Mouse (Mus musculus): ENCODE data around the gene Cenpu.

Gene Cenpu

GRCm38 (mm10) chr8:46599314-46599904 lies 47.6 kb downstream of the Cenpu start:
- no peak for DNase-seq (ENCODE audit: extremely low spot score)

DNA sequence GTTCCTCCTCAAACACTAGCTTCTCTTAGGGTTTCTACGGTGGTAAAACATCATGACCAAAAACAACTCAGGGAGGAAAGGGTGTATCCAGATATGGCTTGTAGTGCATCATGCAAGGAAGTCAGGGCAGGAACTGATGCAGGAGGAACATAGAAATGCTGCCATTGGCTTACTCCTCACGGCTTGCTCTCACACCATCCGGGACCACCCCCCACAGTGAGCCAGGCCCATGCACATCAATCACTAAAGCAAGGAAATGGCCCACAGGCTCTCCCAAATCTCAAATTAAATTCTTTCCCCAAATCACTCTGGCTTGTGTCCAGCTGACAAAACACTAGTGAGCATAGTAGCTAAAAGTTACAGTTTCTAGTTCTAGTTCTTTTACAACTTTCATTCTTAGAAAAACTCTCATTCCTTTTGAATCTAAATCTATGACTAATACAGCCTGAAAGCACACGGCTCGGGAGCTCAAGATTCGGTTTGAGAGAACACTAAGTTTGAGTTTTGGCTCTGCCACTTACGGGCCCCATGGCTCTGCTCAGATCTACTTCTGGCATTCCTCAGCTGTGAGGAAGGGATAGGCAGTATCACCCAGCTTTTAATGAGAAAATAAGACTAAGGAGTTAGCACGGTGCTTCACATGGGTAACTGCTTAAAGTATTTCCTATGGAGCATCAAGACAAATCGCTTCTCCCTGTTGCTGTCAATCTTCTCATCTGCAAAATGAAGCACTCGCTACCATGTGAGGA lies 49.3 kb downstream of the Cenpu start:
- DNase-seq (ENCODE audit: extremely low spot score) = no peak

DNA sequence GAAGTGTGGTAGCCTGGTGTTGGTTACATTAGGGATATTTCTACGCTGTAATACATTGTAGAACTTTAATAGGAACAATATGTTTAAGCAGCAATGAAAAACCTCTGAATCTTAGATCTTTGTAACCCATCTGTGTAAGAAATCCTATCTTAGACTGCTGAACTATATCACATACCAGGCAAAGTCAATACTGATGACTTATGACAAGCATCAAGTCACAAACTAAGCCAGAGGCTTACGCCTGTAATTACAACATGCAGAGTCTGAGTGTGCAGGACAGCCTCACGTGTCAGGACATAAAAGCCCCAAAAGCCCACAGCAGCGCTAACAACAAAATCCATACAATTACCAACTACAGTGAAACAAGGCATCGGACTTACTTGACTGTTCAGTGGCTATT lies 51.8 kb downstream of the Cenpu start:
- no peak for DNase-seq (ENCODE audit: extremely low spot score)

- no peak for DNase-seq (ENCODE audit: extremely low spot score)
Observed at GRCm38 (mm10) chr8:46606930-46607329, 55.1 kb downstream of the Cenpu start.

DNA sequence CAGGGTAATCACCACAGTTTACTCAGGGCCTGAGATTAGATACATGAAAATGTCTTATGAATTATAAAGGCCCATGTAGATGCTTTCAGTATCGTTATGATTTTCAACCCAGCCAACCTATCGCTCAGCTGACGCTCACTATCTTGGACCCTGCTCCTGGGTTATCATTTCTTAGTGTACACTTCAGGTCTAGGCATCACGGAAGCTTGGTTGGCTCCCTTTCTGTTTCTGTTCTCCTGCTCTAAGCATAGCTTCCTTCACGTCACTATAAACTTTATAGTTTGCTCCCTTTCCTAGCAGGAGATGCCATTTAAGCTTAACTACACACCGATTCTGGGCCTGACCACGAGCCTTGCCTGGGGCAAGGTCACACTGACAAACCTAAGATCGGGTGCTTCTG lies 59.7 kb downstream of the Cenpu start:
- DNase-seq (ENCODE audit: extremely low spot score) = no peak

DNA sequence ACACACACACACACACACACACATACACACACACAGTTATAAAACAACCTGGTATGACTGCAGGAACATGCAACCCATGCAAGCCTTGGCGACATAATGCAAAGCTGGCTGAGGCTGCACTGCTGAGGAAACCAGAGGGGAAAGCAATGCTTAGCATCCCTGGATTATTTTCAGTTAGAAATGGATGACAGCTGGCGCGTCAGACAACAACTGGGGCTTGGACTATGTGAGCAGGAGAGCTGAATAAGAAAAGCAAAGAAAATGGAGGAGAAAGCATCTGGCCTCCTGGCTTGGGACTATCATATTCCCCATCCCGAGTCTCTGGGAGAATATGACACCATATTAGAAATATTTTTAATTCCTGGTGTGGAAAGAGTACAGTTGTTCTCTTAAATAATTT lies 61.1 kb downstream of the Cenpu start:
- no peak for DNase-seq (ENCODE audit: extremely low spot score)

- no peak for DNase-seq (ENCODE audit: extremely low spot score)
Observed at GRCm38 (mm10) chr8:46613377-46613776, 61.5 kb downstream of the Cenpu start.

DNA sequence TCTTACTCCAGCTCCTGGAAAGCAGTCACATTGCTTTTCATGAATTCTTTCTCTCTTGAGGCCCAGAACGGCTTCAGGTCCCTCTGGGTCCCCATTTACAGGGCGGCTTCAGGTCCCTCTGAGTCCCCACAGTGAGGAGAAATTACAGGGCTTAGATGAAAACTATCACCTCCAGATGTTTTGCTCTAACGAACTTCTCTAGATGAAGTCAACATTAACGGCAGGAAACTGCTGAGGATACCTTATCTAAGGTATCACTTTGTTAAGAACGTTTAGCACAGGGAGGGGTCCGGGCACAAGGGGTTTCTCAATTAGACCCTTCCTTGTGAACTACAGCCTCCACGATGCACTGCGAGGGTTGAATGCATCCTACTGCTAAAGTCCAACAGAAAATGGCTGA lies 64.1 kb downstream of the Cenpu start:
- no peak for DNase-seq (ENCODE audit: extremely low spot score)

DNA sequence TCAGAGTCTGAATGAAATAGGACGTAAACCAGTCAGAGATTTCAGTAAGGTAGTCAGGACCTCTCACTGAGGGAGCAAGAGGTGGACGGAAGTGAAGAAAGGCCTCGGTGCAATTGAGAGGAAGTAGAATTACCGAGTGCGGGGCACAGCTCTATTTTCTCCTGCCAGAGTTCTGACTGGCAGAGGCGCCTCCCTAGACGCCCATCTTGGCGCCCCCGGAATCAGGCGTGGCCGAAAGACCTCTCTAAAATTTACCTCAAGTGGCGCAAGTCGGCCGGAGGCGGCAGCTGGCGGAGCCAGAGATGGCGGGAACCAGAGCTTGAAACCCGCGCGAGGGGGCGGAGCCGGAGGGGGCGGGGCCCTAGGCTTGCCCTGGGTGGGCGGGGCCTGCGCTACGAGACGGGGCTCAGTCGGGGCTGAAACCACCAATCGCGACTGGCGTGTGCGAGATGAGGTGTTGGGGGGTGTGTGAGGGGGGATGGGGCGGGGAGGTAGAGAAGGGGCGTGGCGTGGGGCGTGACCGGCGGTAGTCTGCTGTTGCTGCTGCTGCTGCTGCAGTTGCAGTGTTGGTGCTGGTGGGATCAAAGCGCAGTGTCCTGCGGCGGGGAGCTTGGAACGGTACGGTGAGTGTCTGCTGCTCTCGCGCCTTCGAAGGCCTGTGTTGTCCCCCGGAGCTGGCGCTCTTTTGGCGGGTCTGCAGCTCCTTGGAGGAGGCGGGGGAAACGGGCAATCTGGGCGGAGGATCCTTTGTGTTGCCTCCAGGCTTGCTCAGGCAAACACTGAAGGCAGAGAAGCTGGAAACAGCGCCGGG lies 65.3 kb downstream of the Cenpu start, which contains the start of the genes Primpol and Casp3:
TSS of gene Primpol (minus strand) at position 334 of the 811 bp plus-strand sequence.
TSS of gene Casp3 (plus strand) at position 413 of the 811 bp plus-strand sequence.
- peak; percentile 99 for DNase-seq (ENCODE audit: extremely low spot score)

DNA sequence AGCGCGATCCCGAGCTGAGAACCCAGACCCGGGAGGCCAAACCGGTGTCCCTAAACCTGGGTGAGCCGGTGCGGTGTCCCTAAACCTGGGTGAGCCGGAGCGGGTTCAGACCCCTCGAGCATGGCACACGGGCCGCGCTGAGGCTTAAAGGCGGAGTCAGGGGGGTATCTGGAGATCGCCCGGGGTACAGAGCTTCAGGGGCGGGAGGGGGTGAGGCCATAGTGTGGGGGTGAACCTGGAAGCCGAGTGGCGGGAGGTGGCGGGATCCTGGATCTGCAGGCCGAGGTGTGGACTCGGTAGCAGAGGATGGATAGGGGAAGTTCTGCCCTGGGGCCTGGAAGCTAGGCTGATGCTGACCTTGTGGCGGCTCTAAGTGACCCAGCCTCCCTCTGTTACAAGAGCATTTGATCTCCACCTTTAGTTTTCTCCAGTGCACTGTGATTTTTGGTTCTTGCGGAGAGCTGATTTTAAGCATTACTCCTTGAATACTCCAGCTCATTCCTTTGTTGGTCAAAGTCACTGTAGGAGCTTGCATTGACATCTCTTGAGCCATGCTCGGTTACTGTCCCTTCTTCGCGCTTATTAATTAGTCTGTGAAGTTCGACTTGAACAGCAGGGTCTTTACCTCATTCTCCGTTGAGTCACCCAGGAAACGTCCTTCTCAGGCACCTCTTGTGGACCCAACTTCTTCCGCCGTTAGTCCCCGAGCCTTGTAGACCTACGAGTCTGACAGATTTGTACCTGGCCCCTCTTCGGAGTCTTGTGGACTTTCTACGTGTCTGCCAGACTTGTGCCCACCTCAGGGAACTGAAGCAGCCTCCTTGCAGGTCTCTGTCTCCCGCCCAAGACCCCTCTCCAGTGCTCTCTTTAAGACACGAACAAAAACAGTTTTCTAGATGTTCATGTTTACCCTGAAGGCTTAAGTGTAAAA lies 66.1 kb downstream of the Cenpu start:
- peak; percentile 29 for DNase-seq (ENCODE audit: extremely low spot score)

- no peak for DNase-seq (ENCODE audit: extremely low spot score)
Observed at GRCm38 (mm10) chr8:46618639-46619320, 67.0 kb downstream of the Cenpu start.

GRCm38 (mm10) chr8:46622446-46623270 lies 70.8 kb downstream of the Cenpu start:
- DNase-seq (ENCODE audit: extremely low spot score) = no peak

- DNase-seq (ENCODE audit: extremely low spot score) = no peak
Observed at GRCm38 (mm10) chr8:46625166-46625565, 73.3 kb downstream of the Cenpu start.

- DNase-seq (ENCODE audit: extremely low spot score) = no peak
Observed at GRCm38 (mm10) chr8:46626642-46627041, 74.8 kb downstream of the Cenpu start.

DNA sequence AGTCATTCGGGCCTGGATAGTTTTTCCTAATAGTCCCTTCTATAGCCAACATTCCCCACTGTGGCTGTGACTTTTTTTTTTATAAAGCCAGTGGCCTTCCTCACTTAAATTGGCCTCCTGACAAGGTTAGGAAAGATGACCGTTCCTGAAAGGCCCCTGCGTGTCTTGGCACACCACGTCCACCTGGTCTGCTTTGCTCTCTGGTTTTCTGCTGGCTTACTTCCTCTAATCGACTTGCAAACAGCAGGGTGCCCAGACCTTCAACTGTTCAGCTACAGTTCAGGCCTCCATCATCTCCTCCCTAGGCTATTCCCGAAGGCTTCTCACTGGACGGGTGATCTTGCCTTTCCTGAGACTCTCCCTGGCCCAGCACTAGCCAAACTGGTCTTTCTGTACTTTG lies 76.1 kb downstream of the Cenpu start:
- DNase-seq (ENCODE audit: extremely low spot score) = no peak

DNA sequence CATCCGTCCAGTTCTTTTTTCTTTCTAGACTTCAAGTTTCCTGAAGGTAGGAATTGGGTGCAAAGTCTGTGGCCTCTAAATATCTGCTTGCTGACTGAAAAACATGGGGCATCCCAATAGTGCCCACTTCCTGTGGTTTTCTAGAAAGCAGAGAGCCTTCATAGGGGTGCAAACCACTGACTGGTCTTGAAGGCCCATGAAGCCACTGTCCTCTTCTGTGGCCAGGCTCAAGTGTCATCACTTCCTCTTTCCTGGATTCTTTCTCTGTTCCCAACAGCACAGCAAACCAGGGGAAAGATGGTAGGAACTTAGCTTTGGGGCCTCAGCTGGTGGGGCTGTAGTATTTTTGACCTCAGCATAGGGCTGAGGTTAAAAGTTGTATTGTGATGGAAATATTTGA lies 76.8 kb downstream of the Cenpu start:
- no peak for DNase-seq (ENCODE audit: extremely low spot score)
